Mouse (Mus musculus) hindbrain, embryonic 14.5 days (tissue): ENCODE results near the gene Pdzk1ip1. TPM values are rescaled to one million over a fixed set of nuclear protein-coding genes. Genes with fewer than 3 reads are reported as not detected.
A peak's percentile ranks its signal among the peaks of the same experiment; 100 is the strongest.

Experiments used
- ATAC-seq: fragments of 200-750 bp; cut with Nextera tagmentation; 2 replicates; pipeline ENCODE4 v1.8.0; 2017; ENCODE audit warnings: moderate number of reproducible peaks, mild to moderate bottlenecking, moderate TSS enrichment, moderate library complexity; ENCODE audit not compliant: low FRiP score
- DNase-seq: peaks from one replicate; pipeline ENCODE4 v3.0.0-alpha.2; 2015; ENCODE audit warnings: low spot score
- H3K27ac ChIP-seq: fragments of 300-500 bp; sonication (generic); 2 replicates; pipeline ENCODE4 v1.5.1; 2014; ENCODE audit warnings: mild to moderate bottlenecking, moderate library complexity
- H3K27me3 ChIP-seq: fragments of 300-500 bp; sonication (generic); 2 replicates; pipeline ENCODE4 v1.6.1; 2014; ENCODE audit warnings: mild to moderate bottlenecking, low read length, mixed read lengths; ENCODE audit not compliant: control insufficient read depth, insufficient read depth
- H3K36me3 ChIP-seq: fragments of 300-500 bp; sonication (generic); replicated peaks from 2 replicates; pipeline ENCODE4 v1.6.1; 2014; ENCODE audit not compliant: control insufficient read depth, insufficient read depth
- H3K4me1 ChIP-seq: fragments of 300-500 bp; sonication (generic); replicated peaks from 2 replicates; pipeline ENCODE4 v1.6.1; 2014; ENCODE audit warnings: antibody characterized with exemption, low read length, mixed read lengths; ENCODE audit not compliant: control insufficient read depth, insufficient read depth
- H3K4me2 ChIP-seq: fragments of 300-500 bp; sonication (generic); replicated peaks from 2 replicates; pipeline ENCODE4 v1.6.1; 2014; ENCODE audit warnings: mild to moderate bottlenecking, moderate library complexity
- H3K4me3 ChIP-seq: fragments of 300-500 bp; sonication (generic); replicated peaks from 2 replicates; pipeline ENCODE4 v1.5.1; 2014; ENCODE audit warnings: mild to moderate bottlenecking, low read length
- H3K9ac ChIP-seq: fragments of 300-500 bp; sonication (generic); 2 replicates; pipeline ENCODE4 v1.6.1; 2014
- H3K9me3 ChIP-seq: fragments of 300-500 bp; sonication (generic); 2 replicates; pipeline ENCODE4 v1.6.1; 2016; ENCODE audit warnings: low read length; ENCODE audit not compliant: control insufficient read depth
- WGBS: fragments of 180-500 bp; shearing (Covaris S2); extraction: QIAGEN DNeasy Blood & Tissue Kit; methylation state at CpG from one replicate; pipeline ENCODE4 v1.1.7; 2014; 5-methylcytosine and 5-hydroxymethylcytosine counted together
- polyA plus RNA-seq: library from polyadenylated mRNA; unstranded; fragments of >200 nt; fragmentation: Nextera tagmentation; extraction: Ambion mirVana; gene quantifications from 2 replicates; pipeline ENCODE4 v1.2.1, GENCODE M21; 2014

The Pdzk1ip1 gene
- polyA plus RNA-seq: 3.0 and 3.7 TPM in 2 replicates

- Histone ChIP-seq H3K36me3 (no peaks in the 10 kb centered on the region), H3K9me3 (no peaks in the 10 kb centered on the region), H3K9ac (no peak within 1 kb of the TSS), H3K4me2 (no peak within 1 kb of the TSS), H3K4me1 (no peaks in the 10 kb centered on the region), H3K27ac (no peak within 1 kb of the TSS), H3K27me3 (peaks cover 22% of the 10 kb centered on the region; the same call in 1 of the 2 replicates), H3K4me3 (no peak within 1 kb of the TSS)
- 34% methylated on average over 11 of the region's 11 CpGs for WGBS
- DNase-seq (no peak), ATAC-seq (no peak)
These were observed at the start of gene Pdzk1ip1 for GRCm38 (mm10) chr4:115088611-115089338. TSS of gene Pdzk1ip1 (plus strand) at chr4:115088708.

GRCm38 (mm10) chr4:115045621-115046020, 42.9 kb upstream of the Pdzk1ip1 start:
- Histone ChIP-seq H3K4me3 (no peak overlapping the region), H3K9me3 (no peaks in the 10 kb centered on the region), H3K4me2 (no peak overlapping the region), H3K4me1 (no peaks in the 10 kb centered on the region), H3K9ac (no peak overlapping the region), H3K27me3 (peaks cover 27% of the 10 kb centered on the region), H3K36me3 (no peaks in the 10 kb centered on the region), H3K27ac (no peak overlapping the region)
- WGBS: 79% methylated on average over 3 of the region's 3 CpGs
- ATAC-seq (no peak), DNase-seq (no peak)

GRCm38 (mm10) chr4:115047750-115048149, 40.8 kb upstream of the Pdzk1ip1 start:
- Histone ChIP-seq H3K4me3 (no peak overlapping the region), H3K27ac (no peak overlapping the region), H3K36me3 (no peaks in the 10 kb centered on the region), H3K27me3 (peaks cover 48% of the 10 kb centered on the region), H3K4me2 (no peak overlapping the region), H3K9me3 (no peaks in the 10 kb centered on the region), H3K9ac (no peak overlapping the region), H3K4me1 (no peaks in the 10 kb centered on the region)
- no peak for ATAC-seq
- no peak for DNase-seq
- 5% methylated on average over 5 of the region's 5 CpGs for WGBS

GRCm38 (mm10) chr4:115048190-115048589, 40.3 kb upstream of the Pdzk1ip1 start:
- Histone ChIP-seq H3K4me1 (no peaks in the 10 kb centered on the region), H3K4me3 (no peak overlapping the region), H3K27me3 (peaks cover 53% of the 10 kb centered on the region), H3K9me3 (no peaks in the 10 kb centered on the region), H3K36me3 (no peaks in the 10 kb centered on the region), H3K27ac (no peak overlapping the region), H3K9ac (no peak overlapping the region), H3K4me2 (no peak overlapping the region)
- DNase-seq: no peak
- no peak for ATAC-seq
- WGBS: 77% methylated on average over 8 of the region's 8 CpGs

GRCm38 (mm10) chr4:115051245-115051644, 37.3 kb upstream of the Pdzk1ip1 start:
- Histone ChIP-seq H3K27me3 (peaks cover 83% of the 10 kb centered on the region), H3K27ac (no peak overlapping the region), H3K9ac (no peak overlapping the region), H3K9me3 (no peaks in the 10 kb centered on the region), H3K36me3 (no peaks in the 10 kb centered on the region), H3K4me2 (no peak overlapping the region), H3K4me1 (no peaks in the 10 kb centered on the region), H3K4me3 (no peak overlapping the region)
- 72% methylated on average over 5 of the region's 5 CpGs for WGBS
- ATAC-seq (no peak), DNase-seq (no peak)

- peak overlapping the region; percentile 41 for H3K4me2 ChIP-seq
- ATAC-seq: 0 out of 2 replicates have a peak, but pooled peaks have one; percentile 21
- 1% methylated on average over 36 of the region's 36 CpGs for WGBS
- peaks cover 88% of the 10 kb centered on the region for H3K27me3 ChIP-seq
- H3K4me3 ChIP-seq: peak overlapping the region; percentile 8; the same call in 1 of the 2 replicates
- no peak overlapping the region for H3K27ac ChIP-seq
- DNase-seq: no peak
- no peaks in the 10 kb centered on the region for H3K9me3 ChIP-seq
- no peak overlapping the region for H3K9ac ChIP-seq
- H3K4me1 ChIP-seq: no peaks in the 10 kb centered on the region
- H3K36me3 ChIP-seq: no peaks in the 10 kb centered on the region
These were observed 36.0 kb upstream of the Pdzk1ip1 start for GRCm38 (mm10) chr4:115052343-115053005.

- DNase-seq (no peak), ATAC-seq (no peak)
- Histone ChIP-seq H3K9ac (no peak overlapping the region), H3K4me2 (no peak overlapping the region), H3K4me1 (no peaks in the 10 kb centered on the region), H3K27ac (no peak overlapping the region), H3K9me3 (no peaks in the 10 kb centered on the region), H3K27me3 (peaks cover 90% of the 10 kb centered on the region), H3K36me3 (no peaks in the 10 kb centered on the region), H3K4me3 (no peak overlapping the region)
- 7% methylated on average over 2 of the region's 2 CpGs for whole genome bisulfite sequencing
These were observed 33.5 kb upstream of the Pdzk1ip1 start for GRCm38 (mm10) chr4:115055044-115055443.

- Histone ChIP-seq H3K36me3 (no peaks in the 10 kb centered on the region), H3K4me1 (no peaks in the 10 kb centered on the region), H3K4me2 (0 out of 2 replicates have a peak overlapping the region, but pooled peaks have one; percentile 40), H3K27ac (peak overlapping the region; percentile 84), H3K9ac (no peak overlapping the region), H3K27me3 (peaks cover 90% of the 10 kb centered on the region), H3K4me3 (no peak overlapping the region), H3K9me3 (no peaks in the 10 kb centered on the region)
- ATAC-seq (no peak), DNase-seq (no peak)
- WGBS: 14% methylated on average over 3 of the region's 3 CpGs
These were observed 32.8 kb upstream of the Pdzk1ip1 start for GRCm38 (mm10) chr4:115055691-115056090.

- H3K4me3 ChIP-seq: peak within 1 kb of the TSS; percentile 33
- DNase-seq: peak; percentile 33
- peak within 1 kb of the TSS; percentile 40 for H3K4me2 ChIP-seq
- H3K27ac ChIP-seq: peak within 1 kb of the TSS; percentile 84
- H3K36me3 ChIP-seq: no peaks in the 10 kb centered on the region
- no peaks in the 10 kb centered on the region for H3K9me3 ChIP-seq
- no peaks in the 10 kb centered on the region for H3K4me1 ChIP-seq
- peak; percentile 44 for ATAC-seq
- WGBS: under 1% methylated on average over 59 of the region's 60 CpGs
- peak within 1 kb of the TSS; percentile 58; the same call in 1 of the 2 replicates for H3K9ac ChIP-seq
- H3K27me3 ChIP-seq: peaks cover 90% of the 10 kb centered on the region
These were observed 32.1 kb upstream of the Pdzk1ip1 start, which contains the start of gene Tal1 for GRCm38 (mm10) chr4:115056371-115056920. TSS of gene Tal1 (plus strand) at chr4:115056426.
